Mouse (Mus musculus) liver, postnatal 0 days (tissue): Measurements from ENCODE around the gene Zfp827.
"Not testable (repeated sequence)": the region's sequence is repeated elsewhere in the genome, so short reads cannot be mapped to it uniquely, and the experiment has no call there.

Source experiments
- CTCF ChIP-seq: sonication (generic); IDR thresholded peaks from 2 replicates; pipeline ENCODE4 v1.5.1; 2016; ENCODE audit warnings: antibody characterized with exemption, low read depth
- EP300 ChIP-seq: IDR thresholded peaks from 2 replicates; pipeline ENCODE4 v1.6.1; 2016; ENCODE audit warnings: antibody characterized with exemption, low read depth, mild to moderate bottlenecking

DNA sequence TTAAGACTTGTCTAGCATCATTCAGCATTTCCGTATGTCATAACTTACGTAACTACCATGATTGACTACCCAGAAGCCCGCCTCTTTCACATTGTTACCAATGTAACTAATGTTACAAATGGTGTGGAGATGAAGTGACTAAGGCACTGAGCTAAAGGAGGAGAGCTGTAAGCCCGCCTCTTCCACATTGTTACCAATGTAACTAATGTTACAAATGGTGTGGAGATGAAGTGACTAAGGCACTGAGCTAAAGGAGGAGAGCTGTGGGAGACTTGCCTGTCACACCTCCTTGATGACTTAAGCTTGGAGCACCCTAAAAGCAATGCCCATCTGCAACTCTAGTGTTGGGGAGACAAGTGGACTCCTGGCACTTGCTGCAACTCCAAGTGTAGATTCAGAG is 100.3 kb downstream of the Zfp827 start:
- not testable (repeated sequence) for TF ChIP-seq CTCF, EP300
